Mouse (Mus musculus): ENCODE results near the gene Smok3a.
"Not testable (repeated sequence)": the region's sequence is repeated elsewhere in the genome, so short reads cannot be mapped to it uniquely, and the experiment has no call there.

Gene Smok3a

DNA sequence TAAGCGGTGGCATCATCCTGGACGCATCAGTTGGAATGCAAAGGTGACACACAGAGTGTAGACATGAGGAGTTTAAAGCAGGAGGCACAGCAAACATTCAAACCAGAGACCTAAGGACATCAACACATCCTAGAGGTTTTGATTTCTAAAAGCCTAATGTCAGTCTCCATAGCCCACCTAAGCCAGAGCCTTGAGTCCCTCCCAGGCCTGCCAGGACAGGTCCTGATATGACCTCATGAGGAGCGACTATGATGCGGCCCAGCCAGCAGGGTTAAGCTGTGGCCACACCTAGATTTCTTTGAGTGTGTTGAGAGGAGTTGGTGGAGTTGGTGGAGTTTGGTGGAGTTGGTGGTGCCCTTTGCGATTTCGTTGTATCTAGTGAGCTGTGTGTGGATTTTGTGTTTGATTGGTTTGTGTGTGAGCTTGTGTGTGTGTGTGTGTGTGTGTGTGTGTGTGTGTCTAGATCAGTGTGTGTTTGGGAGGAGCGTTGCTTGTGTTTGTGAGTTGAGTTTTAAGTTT is at the start of gene Smok3a, which contains the start of gene Smok3b:
Gene Smok3a (plus strand): TSS at position 301 of the 519 bp plus-strand sequence.
Gene Smok3b (plus strand): TSS at position 469 of the 519 bp plus-strand sequence.
- DNase-seq (ENCODE audit: low spot score) = not testable (repeated sequence)

GRCm38 (mm10) chr5:137973161-137973560 is 47.9 kb upstream of the Smok3a start:
- no peak for DNase-seq (ENCODE audit: low spot score)

- DNase-seq (ENCODE audit: low spot score) = peak; percentile 7
Measured at GRCm38 (mm10) chr5:137973738-137974137, 47.3 kb upstream of the Smok3a start.

GRCm38 (mm10) chr5:137974724-137975123 is 46.3 kb upstream of the Smok3a start:
- no peak for DNase-seq (ENCODE audit: low spot score)

- no peak for DNase-seq (ENCODE audit: low spot score)
Measured at GRCm38 (mm10) chr5:137975434-137975833, 45.6 kb upstream of the Smok3a start.

- DNase-seq (ENCODE audit: low spot score) = no peak
Measured at GRCm38 (mm10) chr5:137977291-137977690, 43.8 kb upstream of the Smok3a start.

DNA sequence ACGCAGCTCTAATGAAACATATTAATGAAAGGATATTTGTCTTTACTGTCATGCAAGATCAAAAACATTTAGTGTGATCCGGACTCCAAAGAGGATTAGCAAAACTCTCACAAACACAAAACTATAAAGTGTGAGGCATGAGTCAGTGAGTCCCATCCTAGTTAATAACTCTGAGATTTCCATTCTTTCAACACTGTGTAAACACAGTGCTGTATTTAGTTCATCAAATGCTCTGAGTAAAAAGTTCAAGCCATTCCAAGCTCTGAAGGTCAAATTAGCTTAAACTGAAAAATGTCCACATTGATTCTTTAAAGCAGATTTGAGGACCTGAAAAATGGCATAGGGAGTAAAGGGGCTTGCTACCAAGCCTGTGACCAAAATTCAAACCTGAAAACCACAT is 42.0 kb upstream of the Smok3a start:
- no peak for DNase-seq (ENCODE audit: low spot score)

- no peak for DNase-seq (ENCODE audit: low spot score)
Measured at GRCm38 (mm10) chr5:137981300-137981699, 39.8 kb upstream of the Smok3a start, which contains the start of gene Azgp1. Azgp1 (plus strand) TSS chr5:137981520.

- no peak for DNase-seq (ENCODE audit: low spot score)
Measured at GRCm38 (mm10) chr5:137986351-137986750, 34.7 kb upstream of the Smok3a start.

- no peak for DNase-seq (ENCODE audit: low spot score)
Measured at GRCm38 (mm10) chr5:138009437-138009836, 11.6 kb upstream of the Smok3a start.

DNA sequence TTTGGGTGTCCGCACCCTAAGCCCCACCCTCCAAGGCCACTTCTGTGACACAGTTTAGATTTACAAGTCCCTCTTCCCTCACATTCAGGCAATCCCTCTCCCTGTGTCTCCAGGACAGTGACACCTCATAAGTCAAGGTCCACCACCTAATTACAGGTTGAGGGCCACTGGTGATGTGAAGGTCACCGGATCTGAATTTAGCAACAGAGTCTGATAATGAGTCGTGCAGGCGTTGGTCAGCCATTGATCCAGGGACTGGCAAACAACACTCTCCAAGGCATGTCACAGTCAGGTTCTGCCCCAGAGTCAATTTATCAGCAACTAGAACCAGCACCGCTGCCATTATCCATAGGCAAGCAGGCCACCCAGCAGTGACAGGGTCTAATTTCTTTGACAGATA is 8.7 kb upstream of the Smok3a start:
- DNase-seq (ENCODE audit: low spot score) = no peak

DNA sequence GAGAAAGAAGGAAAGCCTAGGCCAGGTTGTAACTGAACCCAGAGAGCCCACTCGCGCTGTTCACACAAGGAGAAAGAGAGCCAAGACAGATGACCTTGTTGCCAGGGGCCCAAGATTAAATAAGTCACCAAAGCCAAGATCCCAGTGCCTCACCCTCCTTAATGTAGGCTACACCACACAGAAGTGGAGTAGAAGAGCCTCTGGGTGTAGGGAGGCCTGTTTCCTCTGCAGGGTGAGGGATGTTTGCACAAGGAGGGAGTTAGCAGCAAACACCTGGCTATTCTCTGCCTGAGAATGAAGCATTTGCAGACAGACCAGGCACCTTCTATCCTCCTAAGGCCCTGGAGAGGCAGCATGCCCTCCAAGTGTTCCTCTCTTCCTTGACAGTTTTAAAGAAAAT is 4.5 kb upstream of the Smok3a start:
- no peak for DNase-seq (ENCODE audit: low spot score)

GRCm38 (mm10) chr5:138016997-138017396 is 4.1 kb upstream of the Smok3a start:
- DNase-seq (ENCODE audit: low spot score) = no peak

GRCm38 (mm10) chr5:138019577-138019976 is 1.5 kb upstream of the Smok3a start:
- DNase-seq (ENCODE audit: low spot score) = not testable (repeated sequence)

- not testable (repeated sequence) for DNase-seq (ENCODE audit: low spot score)
Measured at GRCm38 (mm10) chr5:138052894-138053293, 31.8 kb downstream of the Smok3a start, which contains the start of gene Smok3c. Smok3c (plus strand) TSS chr5:138053194.

DNA sequence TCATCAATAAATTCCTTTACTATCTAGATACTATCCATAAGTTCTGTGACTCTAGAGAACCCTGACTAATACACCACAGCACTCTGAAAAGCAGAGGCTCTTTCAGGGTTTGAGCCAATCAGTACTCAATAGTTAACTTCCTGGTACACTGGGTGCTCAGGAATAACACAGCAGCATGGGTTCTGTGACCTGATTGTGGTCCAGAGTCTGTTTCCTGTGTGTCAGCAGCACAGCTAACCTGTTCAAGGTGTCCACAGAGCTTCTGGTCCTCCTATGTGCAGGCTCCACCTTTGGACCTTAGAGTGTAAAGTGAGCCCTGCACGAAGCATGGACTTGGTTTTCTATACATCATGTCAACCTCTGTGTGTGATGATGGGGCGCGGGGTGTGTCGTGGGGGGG is 52.7 kb downstream of the Smok3a start:
- DNase-seq (ENCODE audit: low spot score) = no peak

- no peak for DNase-seq (ENCODE audit: low spot score)
Measured at GRCm38 (mm10) chr5:138075684-138076083, 54.6 kb downstream of the Smok3a start.

GRCm38 (mm10) chr5:138076148-138076547 is 55.1 kb downstream of the Smok3a start:
- no peak for DNase-seq (ENCODE audit: low spot score)

DNA sequence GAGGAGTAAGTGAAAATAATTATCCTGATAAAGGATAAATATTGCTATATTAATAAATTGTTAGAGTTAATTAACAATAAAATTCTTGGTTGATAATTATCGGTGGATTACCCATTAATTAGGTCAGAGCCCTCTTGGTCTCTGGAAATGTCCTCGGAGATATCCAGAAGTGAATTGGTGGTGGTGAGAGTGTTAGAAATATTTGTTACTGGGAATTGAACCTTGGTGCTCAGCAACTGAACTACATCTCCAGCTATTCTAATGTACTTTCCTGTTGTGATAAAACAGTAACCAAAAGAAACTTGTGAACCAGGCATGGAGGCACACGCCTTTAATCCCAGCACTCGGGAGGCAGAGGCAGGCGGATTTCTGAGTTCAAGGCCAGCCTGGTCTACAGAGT is 59.4 kb downstream of the Smok3a start:
- DNase-seq (ENCODE audit: low spot score) = no peak

GRCm38 (mm10) chr5:138081446-138081845 is 60.4 kb downstream of the Smok3a start:
- no peak for DNase-seq (ENCODE audit: low spot score)

DNA sequence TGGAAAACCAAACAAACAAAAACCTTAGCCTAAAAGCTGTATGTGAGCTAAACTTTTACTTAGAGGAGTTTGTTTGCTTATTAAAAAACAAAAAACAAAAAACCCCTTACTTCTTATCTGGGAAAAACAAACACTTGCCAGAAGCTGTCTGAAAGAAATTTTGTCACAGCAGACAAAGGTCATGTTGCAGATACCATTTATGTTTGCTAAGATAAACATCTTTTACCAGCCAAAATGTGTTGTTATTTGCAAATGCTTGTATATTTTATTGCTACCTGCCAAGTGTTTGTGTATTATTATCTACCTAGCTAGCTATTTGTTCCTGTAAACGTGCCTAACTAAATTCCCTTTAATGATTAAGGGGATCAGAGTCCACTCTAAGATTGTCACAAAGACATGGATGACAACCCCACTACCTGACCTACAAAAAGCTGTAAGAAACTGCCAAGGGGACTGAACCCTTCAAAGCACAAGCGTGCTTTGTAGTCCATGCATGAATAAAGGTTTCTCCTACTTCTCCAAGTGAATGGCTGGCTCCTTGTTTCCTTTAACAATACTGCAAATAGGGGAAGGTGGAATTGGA is 62.3 kb downstream of the Smok3a start:
- DNase-seq (ENCODE audit: low spot score) = no peak

- no peak for DNase-seq (ENCODE audit: low spot score)
Measured at GRCm38 (mm10) chr5:138083936-138084335, 62.9 kb downstream of the Smok3a start.

Data from embryo, embryonic 10 days (tissue).